Mouse (Mus musculus) spleen, postnatal 10 days (tissue): ENCODE measurements at regions not wholly inside any gene's neighbourhood (a gene's known extent, or its start where the extent isn't known, plus 50 kb on each side); places are given as distances from the start of the nearest gene placed in this dataset.

Source experiments
- DNase-seq, 2 experiments: peaks; one replicate each; pipeline ENCODE4 v3.0.0; 2021 to 2022; ENCODE audit warnings: low spot score in 2 of 2

DNA sequence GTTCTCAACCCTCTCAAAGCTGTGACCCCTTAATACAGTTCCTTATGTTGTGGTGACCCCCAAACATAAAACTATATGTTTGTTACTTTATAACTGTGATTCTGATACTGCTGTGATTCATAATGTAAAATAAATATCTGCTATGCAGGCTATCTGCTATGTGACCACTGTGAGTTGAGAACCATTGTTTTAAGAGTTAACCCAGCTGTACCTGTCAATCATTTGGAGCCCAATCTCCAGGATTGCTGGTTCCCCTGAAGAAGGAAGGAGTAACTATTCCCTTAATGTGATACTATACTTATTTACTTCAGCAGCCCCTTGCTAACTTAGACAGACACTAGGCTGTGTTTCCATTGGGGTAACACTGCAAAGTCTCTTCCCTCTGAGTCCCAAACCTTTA is 400.5 kb downstream of the Nbas start:
- DNase-seq, result no peak

DNA sequence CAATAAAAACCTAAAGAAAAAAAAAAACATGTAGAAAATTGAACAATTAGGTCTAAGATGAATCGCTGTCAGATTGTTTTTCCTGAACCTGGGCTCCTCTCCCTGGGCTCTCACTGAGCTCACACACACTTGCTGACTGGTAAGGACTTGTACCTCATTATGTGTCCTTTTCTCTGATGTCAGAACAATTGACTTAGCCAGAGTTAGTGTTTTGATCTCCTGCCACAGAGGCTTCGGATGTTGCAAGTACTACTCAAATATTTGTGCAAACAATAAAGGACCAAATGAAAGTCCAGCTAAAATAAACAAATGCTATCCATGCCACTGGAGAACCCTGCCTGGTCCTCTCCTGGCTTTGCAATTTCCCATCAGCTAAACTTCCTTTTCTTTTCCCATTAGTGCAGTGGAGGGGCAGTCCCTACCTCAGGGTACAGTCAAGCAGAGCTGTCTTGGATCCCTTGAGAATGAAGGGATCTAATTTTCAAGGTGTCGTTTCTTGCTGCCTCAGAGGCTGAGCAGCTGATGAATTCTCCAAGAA is 399.6 kb downstream of the Nbas start:
- DNase-seq, result no peak

DNA sequence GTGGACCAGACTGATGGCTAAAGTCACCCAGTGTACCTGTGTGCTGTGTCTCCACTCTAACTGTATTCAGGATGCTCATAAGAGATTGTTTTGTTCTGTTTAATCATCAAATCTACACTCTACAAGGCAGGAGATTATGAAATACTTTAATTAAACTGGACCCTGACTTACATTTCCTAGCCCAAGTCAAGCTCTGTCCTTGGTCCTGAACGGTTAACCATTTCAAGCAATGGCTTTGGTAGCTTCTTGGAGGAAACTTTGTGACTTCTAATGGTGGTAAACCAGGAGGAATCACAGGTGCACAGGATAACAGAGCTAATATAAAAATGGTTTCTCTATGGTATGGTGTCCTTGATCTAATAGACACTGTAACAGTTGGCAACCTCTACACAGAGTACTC is 370.4 kb downstream of the Nbas start:
- DNase-seq, result no peak
